ENCODE assay signal across 9 mouse cellular contexts in genomic region chr6:71752791-71753464, GRCm38 (mm10). TPM values are rescaled to one million over a fixed set of nuclear protein-coding genes. Genes with fewer than 3 reads are reported as not detected.
DNase-seq lines count a peak whose midpoint lies in the region; ATAC-seq and TF ChIP-seq lines count a peak whose summit lies in the region.
"Had no signal": no experiment of that assay in that cellular context is flagged by ENCODE, and none has a peak within 500 bp of the region (broad histone marks: within the 10 kb centered on the region; RNA-seq: fewer than 3 reads in every experiment).

No protein-coding gene starts in this region.

- DNase-seq in heart, postnatal 4 days, result peak; percentile 49
- DNase-seq in heart, postnatal 25 days (ENCODE audit: low spot score), result no peak
- DNase-seq in layer of hippocampus, adult 18-20 months (ENCODE audit: low spot score in 2 of 2), result peak; percentile 88 to 96
- peak; percentile 7 for DNase-seq in ovary, postnatal 10 days (ENCODE audit: low spot score)

- peak; percentile 33; the same call in 1 of the 2 replicates for ATAC-seq in cerebellum, adult (ENCODE audit: insufficient number of reproducible peaks, low FRiP score, low TSS enrichment)
- no peak for ATAC-seq in intestine, postnatal 0 days
- no peak for ATAC-seq in erythroid progenitor cell, adult 5-6 weeks (replicated peaks; ENCODE audit: low FRiP score, poor library complexity, severe bottlenecking)
- ATAC-seq in midbrain, embryonic 15.5 days (replicated peaks), result no peak

- no peak overlapping the region for H3K4me3 ChIP-seq in intestine, postnatal 0 days (ENCODE audit: low read depth, low read length)
- no peak overlapping the region for H3K4me3 ChIP-seq in midbrain, embryonic 15.5 days
- H3K4me3 ChIP-seq: limb, embryonic 15.5 days had no signal

- H3K27me3 ChIP-seq in intestine, postnatal 0 days (replicated peaks; ENCODE audit: control insufficient read depth, insufficient read depth, low read length), result no peaks in the 10 kb centered on the region
- no peaks in the 10 kb centered on the region for H3K27me3 ChIP-seq in midbrain, embryonic 15.5 days (replicated peaks)
- H3K27me3 ChIP-seq: limb, embryonic 15.5 days had no signal

- no peak overlapping the region for H3K4me2 ChIP-seq in intestine, postnatal 0 days (replicated peaks; ENCODE audit: low read depth)
- H3K4me2 ChIP-seq in midbrain, embryonic 15.5 days, result no peak overlapping the region
- H3K4me2 ChIP-seq: limb, embryonic 15.5 days had no signal

- H3K9ac ChIP-seq in intestine, postnatal 0 days (ENCODE audit: low read depth, low read length), result no peak overlapping the region
- H3K9ac ChIP-seq in midbrain, embryonic 15.5 days, result no peak overlapping the region
- H3K9ac ChIP-seq: limb, embryonic 15.5 days had no signal

- WGBS in intestine, postnatal 0 days, result 77% methylated on average over 7 of the region's 7 CpGs
- 76% methylated on average over 7 of the region's 7 CpGs for WGBS in midbrain, embryonic 15.5 days

- intact Hi-C loops in heart, postnatal 25 days (cut with DNase I), result no loop called here

- H3K4me1 ChIP-seq in intestine, postnatal 0 days (replicated peaks; ENCODE audit: control insufficient read depth, insufficient read depth, low read length), result no peaks in the 10 kb centered on the region
- peaks cover 8% of the 10 kb centered on the region for H3K4me1 ChIP-seq in midbrain, embryonic 15.5 days

- no peak overlapping the region for H3K27ac ChIP-seq in intestine, postnatal 0 days (ENCODE audit: low read depth, low read length)
- no peak overlapping the region for H3K27ac ChIP-seq in midbrain, embryonic 15.5 days
- H3K27ac ChIP-seq: limb, embryonic 15.5 days had no signal

- no peak for TF ChIP-seq CTCF in intestine, postnatal 0 days (IDR thresholded peaks at IDR 0.05; ENCODE audit: low read depth)

- no peaks in the 10 kb centered on the region; the same call in 1 of the 2 replicates for H3K36me3 ChIP-seq in intestine, postnatal 0 days (ENCODE audit: control insufficient read depth, insufficient read depth)
- no peaks in the 10 kb centered on the region for H3K36me3 ChIP-seq in midbrain, embryonic 15.5 days (replicated peaks)
- H3K36me3 ChIP-seq: limb, embryonic 15.5 days had no signal

- no peaks in the 10 kb centered on the region for H3K9me3 ChIP-seq in intestine, postnatal 0 days (ENCODE audit: control insufficient read depth)
- H3K9me3 ChIP-seq in midbrain, embryonic 15.5 days, result no peaks in the 10 kb centered on the region
- H3K9me3 ChIP-seq: limb, embryonic 15.5 days had no signal

RNA-seq across cellular contexts. Expression of gene Reep1, which starts 45.6 kb away (rescaled TPM):
- 10 to 100 TPM; 22.4 to 22.9 TPM for total RNA-seq in heart, postnatal 4 days (2021)
- 10 to 100 TPM; 15.0 to 16.6 TPM for total RNA-seq in heart, postnatal 25 days (2021)
- 10 to 100 TPM; 70.5 to 72.3 TPM for total RNA-seq in layer of hippocampus, adult 18-20 months (2021)
- 6.5 and 6.7 TPM in 2 replicates for polyA plus RNA-seq in intestine, postnatal 0 days (2015; fragmentation: Nextera tagmentation; extraction: Ambion mirVana)
- total RNA-seq in erythroid progenitor cell, adult 5-6 weeks (2015; ENCODE audit: low replicate concordance), result not detected in 2 replicates
- total RNA-seq in erythroid progenitor cell, adult 5-6 weeks (2017; ENCODE audit: low replicate concordance), result not detected in 2 replicates
- 303 and 331 TPM in 2 replicates for polyA plus RNA-seq in midbrain, embryonic 15.5 days (2015; fragmentation: Nextera tagmentation; extraction: Ambion mirVana)

Comparison
In these comparisons a context has a peak if more than half of its experiments do, and no peak if none do; other contexts are left out.
1. RNA of gene Reep1, which starts 45.6 kb away (total RNA-seq): 70.5 to 72.3 TPM in layer of hippocampus, adult 18-20 months, 22.4 to 22.9 TPM in heart, postnatal 4 days and 15.0 to 16.6 TPM in heart, postnatal 25 days; not detected in erythroid progenitor cell, adult 5-6 weeks; every median in the first group is over 10 times any median in the second.